Mouse (Mus musculus) B cell, adult 62 days (primary cell): ENCODE data around the gene Tvp23a. TPM values are rescaled to one million over a fixed set of nuclear protein-coding genes. Genes with fewer than 3 reads are reported as not detected.

Source experiments
- total RNA-seq: library from RNA; stranded (reverse); gene quantifications from 4 replicates; pipeline ENCODE4 v1.2.4, GENCODE M21; 2023

Gene Tvp23a
- not detected in 4 replicates for total RNA-seq

GRCm38 (mm10) chr16:10447264-10447594 lies at the start of gene Tvp23a:
Tvp23a (minus strand) TSS chr16:10447362.

DNA sequence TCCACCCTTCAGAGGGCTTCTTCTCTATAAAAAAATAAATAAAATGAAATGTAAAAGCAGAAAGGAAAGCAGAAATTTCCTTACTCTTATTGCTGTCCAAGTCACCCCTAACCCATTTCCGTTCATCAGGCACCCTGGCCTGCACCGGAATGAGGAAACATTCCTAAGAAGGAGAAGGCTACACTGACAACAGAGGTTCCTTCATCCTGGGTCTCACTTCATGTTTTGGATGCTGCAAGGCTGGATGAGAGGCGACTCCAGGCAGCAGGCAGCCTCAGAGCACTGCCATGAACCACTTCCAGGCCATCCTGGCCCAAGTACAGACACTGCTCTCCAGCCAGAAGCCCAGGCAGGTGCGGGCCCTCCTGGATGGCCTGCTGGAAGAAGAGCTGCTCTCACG lies 32.7 kb upstream of the Tvp23a start, which contains the start of gene Ciita:
Gene Ciita, plus strand, starts transcription at position 203 of the 400 bp plus-strand sequence.

GRCm38 (mm10) chr16:10411764-10412746 lies 35.1 kb downstream of the Tvp23a start, which contains the start of gene Nubp1:
Nubp1 (plus strand) TSS chr16:10411948.

GRCm38 (mm10) chr16:10394699-10395540 lies 52.2 kb downstream of the Tvp23a start, which contains the start of gene Tekt5:
Tekt5 (minus strand) TSS chr16:10395490.

Other genes with a start within 250 kb of the Tvp23a start
- gene Emp2, start 133.4 kb downstream of the Tvp23a start, total RNA-seq, result not detected in 4 replicates
- not detected in 4 replicates for gene Tekt5, start 51.9 kb downstream of the Tvp23a start, total RNA-seq
- 54.4 to 57.2 TPM (median 55.4 TPM) in 4 replicates for gene Nubp1, start 35.4 kb downstream of the Tvp23a start, total RNA-seq
- gene Ciita, start 32.7 kb upstream of the Tvp23a start, total RNA-seq, result 260 to 315 TPM (median 277 TPM) in 4 replicates
- 14.5 to 17.7 TPM (median 15.9 TPM) in 4 replicates for gene Dexi, start 95.7 kb upstream of the Tvp23a start, total RNA-seq
- 32.3 to 40.9 TPM (median 34.9 TPM) in 4 replicates for gene Clec16a, start 98.0 kb upstream of the Tvp23a start, total RNA-seq